Mouse (Mus musculus): ENCODE data around the gene Phyhd1. TPM values are rescaled to one million over a fixed set of nuclear protein-coding genes. Genes with fewer than 3 reads are reported as not detected.

Gene Phyhd1
- 7.0 and 7.3 TPM in 2 replicates for polyA plus RNA-seq (2015; fragmentation: Nextera tagmentation; extraction: Ambion mirVana)

DNA sequence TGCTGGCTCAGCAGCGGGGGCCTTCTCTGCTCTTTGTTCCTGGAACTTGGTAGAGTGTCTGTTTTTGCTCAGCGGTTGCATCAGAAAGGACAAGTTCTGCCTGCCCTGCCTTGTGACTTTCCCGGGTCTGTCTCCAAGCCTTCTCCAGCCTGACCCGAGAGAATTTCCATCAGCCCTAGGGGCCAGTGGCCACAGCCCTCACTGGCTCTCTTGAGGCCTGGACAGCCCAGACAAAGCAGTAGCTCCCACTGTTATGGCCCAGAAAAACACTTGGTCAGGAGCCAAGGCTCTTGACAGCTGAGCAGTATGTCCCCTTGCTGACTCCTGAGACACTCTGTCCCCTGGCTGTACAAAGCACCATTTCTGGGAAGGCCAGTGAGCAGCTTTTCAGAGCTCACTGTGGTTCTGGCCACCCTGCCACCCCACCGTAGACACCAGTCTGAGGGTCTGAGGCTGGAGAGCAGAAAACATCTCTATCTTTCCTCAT lies at the start of gene Phyhd1:
Phyhd1 (plus strand) TSS at position 437 of the 487 bp plus-strand sequence.
- 29% methylated on average over 5 of the region's 5 CpGs for WGBS
- Histone ChIP-seq H3K9ac (no peak within 1 kb of the TSS; the same call in 1 of the 2 replicates), H3K36me3 (replicated peaks) (peaks cover 27% of the 10 kb centered on the region), H3K27ac (peak within 1 kb of the TSS; percentile 66), H3K27me3 (replicated peaks) (no peaks in the 10 kb centered on the region), H3K4me1 (peaks cover 21% of the 10 kb centered on the region), H3K4me2 (no peak within 1 kb of the TSS), H3K4me3 (no peak within 1 kb of the TSS), H3K9me3 (no peaks in the 10 kb centered on the region)
- no peak for ATAC-seq (replicated peaks)

DNA sequence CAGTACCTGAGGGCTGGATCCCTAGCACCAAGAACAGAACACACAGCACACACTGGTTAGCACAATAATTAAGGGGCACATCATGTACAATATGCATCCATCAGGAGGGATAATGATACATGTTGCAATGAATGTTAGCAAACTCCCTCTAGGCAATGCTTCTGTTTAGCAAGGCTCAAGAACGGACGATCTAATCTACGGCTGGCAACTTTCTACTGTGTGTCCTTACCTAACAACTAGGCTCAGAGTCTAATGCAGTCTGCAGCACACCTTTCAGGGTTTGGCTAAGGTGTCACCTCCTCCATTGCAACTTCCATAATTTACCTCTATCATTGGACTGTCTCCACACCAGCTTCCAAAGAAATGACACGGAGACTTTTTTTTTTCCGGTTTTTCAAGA lies 49.7 kb upstream of the Phyhd1 start:
- H3K4me1 ChIP-seq: no peaks in the 10 kb centered on the region
- no peaks in the 10 kb centered on the region for H3K9me3 ChIP-seq
- no peak overlapping the region for H3K4me2 ChIP-seq
- no peaks in the 10 kb centered on the region for H3K36me3 ChIP-seq (replicated peaks)
- H3K27me3 ChIP-seq (replicated peaks): no peaks in the 10 kb centered on the region
- no peak for ATAC-seq (replicated peaks)
- no peak overlapping the region for H3K27ac ChIP-seq
- 94% methylated on average over 5 of the region's 5 CpGs for WGBS
- no peak overlapping the region for H3K9ac ChIP-seq
- no peak overlapping the region for H3K4me3 ChIP-seq

- H3K27ac ChIP-seq: no peak overlapping the region
- no peak for ATAC-seq (replicated peaks)
- H3K27me3 ChIP-seq (replicated peaks): no peaks in the 10 kb centered on the region
- peaks cover 27% of the 10 kb centered on the region for H3K4me1 ChIP-seq
- 89% methylated on average over 5 of the region's 5 CpGs for WGBS
- no peak overlapping the region for H3K4me2 ChIP-seq
- H3K4me3 ChIP-seq: no peak overlapping the region
- H3K9me3 ChIP-seq: no peaks in the 10 kb centered on the region
- H3K9ac ChIP-seq: no peak overlapping the region
- no peaks in the 10 kb centered on the region for H3K36me3 ChIP-seq (replicated peaks)
Observed at GRCm38 (mm10) chr2:30235593-30235992, 30.4 kb upstream of the Phyhd1 start.

GRCm38 (mm10) chr2:30236426-30237198 lies 29.4 kb upstream of the Phyhd1 start:
- 4% methylated on average over 18 of the region's 18 CpGs for WGBS

GRCm38 (mm10) chr2:30237199-30237880 lies 28.7 kb upstream of the Phyhd1 start, which contains the start of gene Lrrc8a:
TSS of gene Lrrc8a (plus strand) at chr2:30237715.
- H3K27ac ChIP-seq: peak within 1 kb of the TSS; percentile 92
- H3K4me3 ChIP-seq: peak within 1 kb of the TSS; percentile 72
- H3K9me3 ChIP-seq: no peaks in the 10 kb centered on the region
- no peaks in the 10 kb centered on the region for H3K27me3 ChIP-seq (replicated peaks)
- H3K9ac ChIP-seq: peak within 1 kb of the TSS; percentile 79
- peaks cover 5% of the 10 kb centered on the region; the same call in 1 of the 2 replicates for H3K36me3 ChIP-seq (replicated peaks)
- under 1% methylated on average over 64 of the region's 67 CpGs for WGBS
- peak within 1 kb of the TSS; percentile 75 for H3K4me2 ChIP-seq
- peak; percentile 98 for ATAC-seq (replicated peaks)
- peaks cover 29% of the 10 kb centered on the region for H3K4me1 ChIP-seq

More at GRCm38 (mm10) chr2:30236426-30237198, 29.4 kb upstream of the Phyhd1 start:
- peak overlapping the region; percentile 50 for H3K9ac ChIP-seq
- H3K4me3 ChIP-seq: peak overlapping the region; percentile 72
- no peaks in the 10 kb centered on the region for H3K27me3 ChIP-seq (replicated peaks)
- peak overlapping the region; percentile 70 for H3K4me2 ChIP-seq
- peak; percentile 15 for ATAC-seq (replicated peaks)
- no peaks in the 10 kb centered on the region for H3K9me3 ChIP-seq
- H3K36me3 ChIP-seq (replicated peaks): peaks cover 5% of the 10 kb centered on the region; the same call in 1 of the 2 replicates
- H3K4me1 ChIP-seq: peaks cover 27% of the 10 kb centered on the region
- peak overlapping the region; percentile 92 for H3K27ac ChIP-seq

DNA sequence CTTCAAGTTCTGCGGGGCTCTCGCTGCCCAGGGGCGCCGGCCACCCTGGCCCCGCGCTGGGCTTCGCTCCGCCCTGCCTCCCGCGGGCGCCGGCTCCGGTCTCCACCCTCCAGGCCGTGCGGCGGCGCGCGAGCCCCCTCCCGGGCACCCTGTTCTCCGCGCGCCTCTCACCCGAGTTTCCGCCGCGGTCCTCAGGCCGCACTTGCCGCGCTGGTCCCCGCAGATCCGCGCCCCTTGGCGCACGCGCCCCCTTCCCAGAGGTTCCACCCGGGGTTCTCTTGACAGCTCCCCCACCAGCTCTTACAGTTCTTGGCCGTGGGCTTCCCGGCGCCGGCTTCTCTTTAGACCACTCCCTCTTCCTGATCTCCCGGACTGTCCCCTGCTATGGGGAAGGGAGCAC lies 28.1 kb upstream of the Phyhd1 start:
- Histone ChIP-seq H3K27me3 (replicated peaks) (no peaks in the 10 kb centered on the region), H3K9ac (peak overlapping the region; percentile 79), H3K27ac (peak overlapping the region; percentile 92), H3K9me3 (no peaks in the 10 kb centered on the region), H3K4me1 (peaks cover 29% of the 10 kb centered on the region), H3K36me3 (replicated peaks) (peaks cover 5% of the 10 kb centered on the region), H3K4me2 (peak overlapping the region; percentile 75), H3K4me3 (peak overlapping the region; percentile 72)
- WGBS: under 1% methylated on average over 42 of the region's 42 CpGs
- ATAC-seq (replicated peaks): peak; percentile 88

DNA sequence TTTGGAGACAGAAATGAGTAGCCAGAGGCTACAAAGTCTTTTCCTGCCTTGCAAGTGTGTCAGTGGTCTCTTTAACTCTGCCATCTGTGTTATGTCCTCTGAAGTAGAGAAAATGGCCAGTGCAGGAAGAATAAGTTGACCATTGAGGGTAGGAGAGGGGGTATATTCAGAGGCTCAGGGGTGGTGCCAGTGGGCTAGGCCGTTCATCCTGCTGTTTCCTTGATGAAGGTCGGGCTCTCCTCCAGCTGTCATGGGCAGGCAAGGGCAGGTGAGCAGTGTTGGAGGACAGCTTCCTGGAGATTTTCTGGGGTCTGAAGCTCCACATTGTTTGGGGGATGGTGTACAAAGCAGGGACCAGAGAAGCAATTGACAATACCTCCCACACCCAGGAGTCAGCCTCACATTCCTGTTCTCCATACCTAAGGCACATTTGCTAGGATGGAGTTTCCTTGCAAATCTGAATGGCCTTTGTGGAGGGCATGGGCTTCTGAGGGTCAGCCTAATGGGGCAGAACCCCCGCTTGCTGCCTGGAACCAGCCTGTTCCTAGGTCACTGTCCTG lies 27.0 kb upstream of the Phyhd1 start:
- H3K4me1 ChIP-seq: peaks cover 29% of the 10 kb centered on the region
- H3K36me3 ChIP-seq (replicated peaks): peaks cover 10% of the 10 kb centered on the region
- no peak overlapping the region for H3K27ac ChIP-seq
- H3K4me2 ChIP-seq: peak overlapping the region; percentile 75
- no peaks in the 10 kb centered on the region for H3K9me3 ChIP-seq
- WGBS: 82% methylated on average over 3 of the region's 3 CpGs
- no peaks in the 10 kb centered on the region for H3K27me3 ChIP-seq (replicated peaks)
- peak overlapping the region; percentile 72 for H3K4me3 ChIP-seq
- H3K9ac ChIP-seq: peak overlapping the region; percentile 79
- no peak for ATAC-seq (replicated peaks)

DNA sequence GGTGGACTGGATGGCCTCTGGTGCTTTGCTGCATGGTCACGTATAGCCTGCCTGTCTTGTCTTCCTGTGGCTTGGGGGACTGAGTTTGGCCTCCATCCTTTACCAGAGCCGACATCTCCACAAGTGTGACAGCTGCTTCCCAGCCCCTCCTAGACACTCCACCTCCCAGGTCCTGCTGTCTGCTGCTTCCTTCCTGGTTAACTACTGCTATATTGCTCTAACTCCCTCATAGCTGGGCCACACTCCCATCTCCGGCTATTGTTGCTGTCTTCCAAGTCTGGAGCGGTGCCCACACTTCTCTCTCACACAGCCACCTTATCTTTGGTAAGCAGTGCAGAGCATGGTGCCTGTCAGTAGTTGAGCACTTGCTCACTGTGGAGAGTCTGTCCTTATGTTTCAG lies 26.2 kb upstream of the Phyhd1 start:
- peaks cover 17% of the 10 kb centered on the region for H3K36me3 ChIP-seq (replicated peaks)
- peaks cover 29% of the 10 kb centered on the region for H3K4me1 ChIP-seq
- ATAC-seq (replicated peaks): no peak
- H3K27ac ChIP-seq: no peak overlapping the region
- no peak overlapping the region for H3K4me3 ChIP-seq
- H3K9ac ChIP-seq: peak overlapping the region; percentile 79; the same call in 1 of the 2 replicates
- no peaks in the 10 kb centered on the region for H3K27me3 ChIP-seq (replicated peaks)
- H3K4me2 ChIP-seq: peak overlapping the region; percentile 75; the same call in 1 of the 2 replicates
- no peaks in the 10 kb centered on the region for H3K9me3 ChIP-seq
- 89% methylated on average over 4 of the region's 4 CpGs for WGBS

DNA sequence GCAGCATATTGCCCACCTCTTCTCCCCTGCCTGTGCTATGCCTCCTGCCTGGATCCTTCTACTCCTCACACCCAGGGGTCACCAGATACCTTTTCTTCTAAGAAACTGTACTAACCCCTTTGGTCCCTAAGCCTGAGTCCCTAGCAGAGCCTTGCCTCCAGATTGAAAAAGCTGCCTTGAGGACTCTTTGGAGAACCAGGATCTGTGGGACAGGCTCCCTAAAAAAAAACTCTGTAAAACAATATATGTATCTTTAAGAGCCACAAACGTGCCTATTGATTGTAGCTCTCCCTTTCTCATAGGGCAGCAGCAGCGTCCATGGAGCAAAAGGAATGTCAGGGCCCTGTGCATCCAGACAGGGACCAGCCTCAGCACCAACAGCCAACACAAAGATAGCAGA lies 25.7 kb upstream of the Phyhd1 start, which contains the start of gene Gm28035:
Gm28035 (plus strand) TSS at position 301 of the 400 bp plus-strand sequence.
- no peaks in the 10 kb centered on the region for H3K9me3 ChIP-seq
- 85% methylated on average over 2 of the region's 2 CpGs for WGBS
- no peak for ATAC-seq (replicated peaks)
- no peaks in the 10 kb centered on the region for H3K27me3 ChIP-seq (replicated peaks)
- peaks cover 29% of the 10 kb centered on the region for H3K4me1 ChIP-seq
- peaks cover 17% of the 10 kb centered on the region for H3K36me3 ChIP-seq (replicated peaks)
- H3K27ac ChIP-seq: no peak within 1 kb of the TSS
- H3K9ac ChIP-seq: peak within 1 kb of the TSS; percentile 79; the same call in 1 of the 2 replicates
- H3K4me2 ChIP-seq: peak within 1 kb of the TSS; percentile 75; the same call in 1 of the 2 replicates
- H3K4me3 ChIP-seq: no peak within 1 kb of the TSS

DNA sequence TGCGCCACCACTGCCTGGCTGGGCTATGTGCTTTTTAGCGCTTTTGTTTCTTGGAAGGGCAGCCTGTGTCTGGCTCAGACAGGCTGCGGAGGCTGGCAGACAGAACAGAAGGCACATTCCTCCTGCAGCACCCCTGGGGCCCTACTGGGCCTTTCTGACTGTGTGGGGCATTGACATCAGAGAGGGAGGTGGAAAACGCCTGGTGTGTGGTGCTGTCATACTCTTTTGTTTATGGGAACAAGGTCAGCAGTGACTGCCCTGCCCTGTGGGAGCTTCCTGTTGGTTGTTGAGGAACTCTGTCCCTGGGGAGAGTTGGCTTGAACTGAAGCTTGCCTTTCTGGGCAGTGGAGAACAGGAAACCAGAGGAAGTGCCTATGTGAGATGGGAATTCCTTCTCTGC lies 23.5 kb upstream of the Phyhd1 start:
- ATAC-seq (replicated peaks): no peak
- Histone ChIP-seq H3K4me2 (no peak overlapping the region), H3K9me3 (no peaks in the 10 kb centered on the region), H3K9ac (no peak overlapping the region), H3K27ac (no peak overlapping the region), H3K4me3 (no peak overlapping the region), H3K27me3 (replicated peaks) (no peaks in the 10 kb centered on the region), H3K36me3 (replicated peaks) (peaks cover 17% of the 10 kb centered on the region), H3K4me1 (peaks cover 22% of the 10 kb centered on the region)
- 40% methylated on average over 4 of the region's 4 CpGs for WGBS

- Histone ChIP-seq H3K4me2 (no peak overlapping the region), H3K4me3 (no peak overlapping the region), H3K9me3 (no peaks in the 10 kb centered on the region), H3K27ac (no peak overlapping the region), H3K36me3 (replicated peaks) (peaks cover 20% of the 10 kb centered on the region), H3K9ac (no peak overlapping the region), H3K27me3 (replicated peaks) (no peaks in the 10 kb centered on the region), H3K4me1 (peaks cover 20% of the 10 kb centered on the region)
- no peak for ATAC-seq (replicated peaks)
- WGBS: 95% methylated on average over 4 of the region's 4 CpGs
Observed at GRCm38 (mm10) chr2:30243391-30243790, 22.6 kb upstream of the Phyhd1 start.

Data from midbrain, embryonic 15.5 days (tissue).